Mouse (Mus musculus) heart, embryonic 13.5 days (tissue): ENCODE measurements at regions not wholly inside any gene's neighbourhood (a gene's known extent, or its start where the extent isn't known, plus 50 kb on each side); places are given as distances from the start of the nearest gene placed in this dataset.

Experiments
- ATAC-seq: fragments of 200-750 bp; cut with Nextera tagmentation; 2 replicates; pipeline ENCODE4 v1.8.0; 2017; ENCODE audit warnings: moderate TSS enrichment; ENCODE audit not compliant: insufficient number of reproducible peaks, low FRiP score, low TSS enrichment; ENCODE audit errors: extremely low read depth
- H3K27ac ChIP-seq: fragments of 300-500 bp; sonication (generic); replicated peaks from 2 replicates; pipeline ENCODE4 v1.5.1; 2015; ENCODE audit warnings: moderate library complexity, mild to moderate bottlenecking, inconsistent platforms
- H3K27me3 ChIP-seq: fragments of 300-500 bp; sonication (generic); replicated peaks from 2 replicates; pipeline ENCODE4 v1.6.1; 2015; ENCODE audit warnings: mild to moderate bottlenecking, inconsistent platforms
- H3K36me3 ChIP-seq: fragments of 300-500 bp; sonication (generic); 2 replicates; pipeline ENCODE4 v1.6.1; 2015; ENCODE audit warnings: mild to moderate bottlenecking, inconsistent platforms
- H3K4me1 ChIP-seq: fragments of 300-500 bp; sonication (generic); 2 replicates; pipeline ENCODE4 v1.6.1; 2015; ENCODE audit warnings: inconsistent platforms
- H3K4me2 ChIP-seq: fragments of 300-500 bp; sonication (generic); 2 replicates; pipeline ENCODE4 v1.6.1; 2015; ENCODE audit warnings: inconsistent platforms, mild to moderate bottlenecking, moderate library complexity
- H3K4me3 ChIP-seq: fragments of 300-500 bp; sonication (generic); 2 replicates; pipeline ENCODE4 v1.5.1; 2015; ENCODE audit warnings: moderate library complexity, mild to moderate bottlenecking, inconsistent platforms
- H3K9ac ChIP-seq: fragments of 300-500 bp; sonication (generic); 2 replicates; pipeline ENCODE4 v1.6.1; 2015; ENCODE audit warnings: inconsistent platforms, mild to moderate bottlenecking, moderate library complexity
- H3K9me3 ChIP-seq: fragments of 300-500 bp; sonication (generic); 2 replicates; pipeline ENCODE4 v1.6.1; 2016; ENCODE audit warnings: inconsistent platforms
- WGBS: fragments of 180-500 bp; shearing (Covaris S2); methylation state at CpG from one replicate; pipeline ENCODE4 v1.1.7; 2015; ENCODE audit warnings: mixed read lengths; 5-methylcytosine and 5-hydroxymethylcytosine counted together

GRCm38 (mm10) chr7:75063816-75064215, 245.2 kb downstream of the Sv2b start:
- Histone ChIP-seq H3K4me3 (no peak overlapping the region), H3K9ac (no peak overlapping the region), H3K36me3 (no peaks in the 10 kb centered on the region), H3K27me3 (no peaks in the 10 kb centered on the region), H3K27ac (no peak overlapping the region), H3K4me1 (peaks cover 5% of the 10 kb centered on the region; the same call in 1 of the 2 replicates), H3K4me2 (no peak overlapping the region), H3K9me3 (no peaks in the 10 kb centered on the region)
- no peak for ATAC-seq
- WGBS: 82% methylated on average over 2 of the region's 2 CpGs

DNA sequence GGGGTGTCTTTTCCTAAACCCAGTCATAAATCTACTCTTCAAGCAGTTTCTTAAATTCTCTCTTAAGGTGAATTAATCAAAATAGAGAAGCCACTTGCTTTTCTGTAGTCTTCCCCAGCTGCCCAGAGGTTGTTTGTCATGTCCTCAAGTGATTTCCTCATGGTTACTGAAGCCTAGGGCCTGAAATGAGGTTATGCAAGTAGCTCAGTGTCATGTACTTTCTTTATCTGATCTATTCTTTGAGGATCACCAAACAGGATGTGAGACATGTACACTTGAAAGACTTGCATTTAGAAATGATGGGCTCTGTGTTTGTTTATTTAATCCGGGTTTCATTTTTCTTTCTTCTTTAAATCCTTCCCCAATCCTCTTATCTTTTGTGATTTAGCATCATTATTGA, 258.8 kb downstream of the Sv2b start:
- no peak overlapping the region for H3K4me3 ChIP-seq
- peaks cover 30% of the 10 kb centered on the region for H3K4me1 ChIP-seq
- ATAC-seq: no peak
- H3K9ac ChIP-seq: no peak overlapping the region
- H3K36me3 ChIP-seq: no peaks in the 10 kb centered on the region
- 79% methylated on average over 1 of the region's 1 CpGs for WGBS
- no peaks in the 10 kb centered on the region for H3K27me3 ChIP-seq
- no peaks in the 10 kb centered on the region for H3K9me3 ChIP-seq
- no peak overlapping the region for H3K4me2 ChIP-seq
- H3K27ac ChIP-seq: no peak overlapping the region

GRCm38 (mm10) chr7:75049751-75050150, 259.3 kb downstream of the Sv2b start:
- Histone ChIP-seq H3K4me3 (no peak overlapping the region), H3K27me3 (no peaks in the 10 kb centered on the region), H3K9me3 (no peaks in the 10 kb centered on the region), H3K4me2 (no peak overlapping the region), H3K27ac (no peak overlapping the region), H3K36me3 (no peaks in the 10 kb centered on the region), H3K4me1 (peaks cover 30% of the 10 kb centered on the region), H3K9ac (no peak overlapping the region)
- no peak for ATAC-seq
- WGBS: 40% methylated on average over 5 of the region's 5 CpGs

DNA sequence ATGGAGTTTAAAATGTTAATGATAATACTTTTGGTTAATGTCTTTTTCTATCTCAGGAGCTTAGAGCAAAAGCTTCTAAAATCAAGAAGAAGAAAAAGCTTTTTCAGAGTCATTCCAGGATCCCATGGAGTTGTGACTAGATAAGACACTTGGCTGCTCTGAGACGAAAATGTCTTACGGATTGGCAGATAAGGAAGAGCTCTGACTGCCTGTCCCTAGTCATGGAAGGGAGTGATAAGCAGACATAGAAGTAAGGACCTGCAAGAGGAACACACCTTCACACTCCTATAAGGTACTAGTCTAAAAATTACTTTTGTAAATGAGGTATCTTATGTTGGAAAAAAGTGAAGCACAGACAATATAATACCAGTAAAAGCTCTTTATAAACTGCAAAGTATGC, 260.2 kb downstream of the Sv2b start:
- Histone ChIP-seq H3K36me3 (no peaks in the 10 kb centered on the region), H3K9me3 (no peaks in the 10 kb centered on the region), H3K27me3 (no peaks in the 10 kb centered on the region), H3K27ac (no peak overlapping the region), H3K9ac (no peak overlapping the region), H3K4me3 (no peak overlapping the region), H3K4me1 (peaks cover 30% of the 10 kb centered on the region), H3K4me2 (no peak overlapping the region)
- whole genome bisulfite sequencing: 23% methylated on average over 2 of the region's 2 CpGs
- no peak for ATAC-seq

- Histone ChIP-seq H3K4me2 (no peak overlapping the region), H3K27ac (no peak overlapping the region), H3K9ac (no peak overlapping the region), H3K4me1 (peaks cover 30% of the 10 kb centered on the region), H3K9me3 (no peaks in the 10 kb centered on the region), H3K4me3 (no peak overlapping the region), H3K36me3 (no peaks in the 10 kb centered on the region), H3K27me3 (no peaks in the 10 kb centered on the region)
- ATAC-seq: no peak
- whole genome bisulfite sequencing: 79% methylated on average over 3 of the region's 3 CpGs
These were observed 261.2 kb downstream of the Sv2b start for GRCm38 (mm10) chr7:75047827-75048226.

DNA sequence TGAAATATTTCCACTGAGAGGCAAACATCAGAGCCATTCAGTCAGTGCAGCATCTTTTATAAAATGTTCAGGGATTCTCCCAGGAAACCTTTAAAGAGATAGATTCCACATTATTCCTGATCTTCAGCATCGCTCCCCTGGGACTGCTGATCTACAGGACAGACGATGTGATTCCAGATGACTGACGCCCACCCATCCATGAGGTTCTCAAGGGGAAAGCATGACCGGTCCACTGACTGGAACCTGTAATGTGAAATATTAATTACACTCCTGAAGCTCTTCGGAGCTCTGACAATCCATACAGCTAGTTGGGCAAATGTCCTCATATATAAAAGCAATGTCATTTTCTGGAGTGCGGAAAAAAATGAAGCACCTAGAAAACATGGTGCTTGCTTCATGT, 268.2 kb downstream of the Sv2b start:
- no peaks in the 10 kb centered on the region for H3K27me3 ChIP-seq
- ATAC-seq: no peak
- H3K27ac ChIP-seq: no peak overlapping the region
- no peaks in the 10 kb centered on the region for H3K4me1 ChIP-seq
- no peaks in the 10 kb centered on the region for H3K36me3 ChIP-seq
- H3K4me3 ChIP-seq: no peak overlapping the region
- WGBS: 87% methylated on average over 6 of the region's 6 CpGs
- no peak overlapping the region for H3K4me2 ChIP-seq
- H3K9ac ChIP-seq: no peak overlapping the region
- H3K9me3 ChIP-seq: no peaks in the 10 kb centered on the region

DNA sequence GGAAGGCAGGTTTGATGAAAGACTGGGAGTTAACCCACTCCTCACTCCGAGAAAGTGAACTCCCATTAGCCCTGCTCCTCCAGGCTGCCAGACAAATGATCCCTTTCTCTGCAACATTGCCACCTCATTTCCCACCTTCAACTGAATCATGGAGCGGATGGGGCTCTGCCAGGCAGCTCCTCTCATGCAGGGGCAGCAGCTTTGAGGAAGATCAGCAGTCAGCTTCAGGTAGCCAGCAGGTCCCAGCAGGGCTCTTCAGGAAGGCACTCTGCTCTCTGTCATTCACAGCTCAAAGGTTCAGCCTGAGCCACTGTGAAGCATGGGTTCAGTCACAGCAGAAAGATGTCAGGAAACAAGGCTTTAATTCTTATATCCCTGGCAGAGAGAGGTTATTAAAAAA, 282.9 kb downstream of the Sv2b start:
- no peak overlapping the region for H3K27ac ChIP-seq
- ATAC-seq: no peak
- 28% methylated on average over 2 of the region's 2 CpGs for WGBS

GRCm38 (mm10) chr7:75021966-75022365, 287.1 kb downstream of the Sv2b start:
- 39% methylated on average over 6 of the region's 6 CpGs for WGBS
- Histone ChIP-seq H3K27me3 (no peaks in the 10 kb centered on the region), H3K27ac (no peak overlapping the region)

More for the DNA sequence above, 282.9 kb downstream of the Sv2b start:
- Histone ChIP-seq H3K4me1 (no peaks in the 10 kb centered on the region), H3K27me3 (no peaks in the 10 kb centered on the region), H3K4me3 (no peak overlapping the region), H3K4me2 (no peak overlapping the region), H3K9ac (no peak overlapping the region), H3K36me3 (no peaks in the 10 kb centered on the region), H3K9me3 (peaks cover 5% of the 10 kb centered on the region; the same call in 1 of the 2 replicates)

DNA sequence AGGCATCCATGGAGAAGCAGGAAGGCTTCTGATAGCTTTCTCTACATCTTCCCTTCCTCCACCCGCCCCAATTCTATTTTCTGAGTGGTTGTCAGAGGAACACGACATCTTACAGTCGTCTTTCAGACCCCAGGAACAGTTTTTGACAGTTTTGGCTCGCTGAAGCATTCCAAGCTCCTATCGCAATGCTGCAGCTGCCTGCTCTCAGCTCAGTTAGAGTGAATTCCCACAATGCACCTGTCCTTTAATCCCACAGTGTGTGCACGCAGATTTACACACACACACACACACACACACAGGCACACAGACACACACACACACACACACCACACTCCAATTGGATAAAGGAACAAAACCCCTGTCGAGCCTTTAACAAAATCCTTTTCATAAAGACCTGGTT, 290.4 kb downstream of the Sv2b start:
- Histone ChIP-seq H3K27ac (no peak overlapping the region), H3K4me1 (no peaks in the 10 kb centered on the region), H3K9ac (no peak overlapping the region), H3K9me3 (no peaks in the 10 kb centered on the region), H3K4me3 (no peak overlapping the region), H3K36me3 (no peaks in the 10 kb centered on the region), H3K27me3 (no peaks in the 10 kb centered on the region), H3K4me2 (no peak overlapping the region)
- no peak for ATAC-seq
- WGBS: 38% methylated on average over 7 of the region's 7 CpGs

More at GRCm38 (mm10) chr7:75021966-75022365, 287.1 kb downstream of the Sv2b start:
- Histone ChIP-seq H3K4me3 (no peak overlapping the region), H3K9me3 (no peaks in the 10 kb centered on the region), H3K4me2 (no peak overlapping the region), H3K4me1 (no peaks in the 10 kb centered on the region), H3K9ac (no peak overlapping the region), H3K36me3 (no peaks in the 10 kb centered on the region)
- no peak for ATAC-seq

DNA sequence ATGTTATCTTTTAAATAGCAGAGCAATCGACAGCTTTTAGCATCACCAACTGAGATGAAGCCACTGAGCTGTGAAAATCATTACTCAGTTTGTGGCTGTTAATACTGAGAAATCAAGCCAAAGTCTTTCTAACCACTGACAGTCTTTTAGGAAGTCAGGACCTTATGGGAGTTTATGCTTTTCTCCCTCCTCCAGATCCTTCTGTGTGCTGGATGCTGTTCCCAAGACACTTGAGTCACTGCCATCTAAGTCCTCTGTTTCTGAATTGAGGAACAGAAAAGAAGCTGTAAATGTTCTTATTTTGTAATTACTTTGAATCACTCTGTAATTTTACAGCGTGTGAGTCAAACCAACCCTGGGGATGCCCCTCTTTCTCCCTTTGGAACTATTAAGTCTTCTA, 300.6 kb downstream of the Sv2b start:
- Histone ChIP-seq H3K4me2 (no peak overlapping the region), H3K27me3 (no peaks in the 10 kb centered on the region), H3K4me3 (no peak overlapping the region), H3K27ac (no peak overlapping the region), H3K9ac (no peak overlapping the region), H3K36me3 (no peaks in the 10 kb centered on the region), H3K4me1 (no peaks in the 10 kb centered on the region), H3K9me3 (no peaks in the 10 kb centered on the region)
- ATAC-seq: no peak
- 74% methylated on average over 2 of the region's 2 CpGs for WGBS

- Histone ChIP-seq H3K27ac (no peak overlapping the region), H3K4me1 (no peaks in the 10 kb centered on the region), H3K27me3 (no peaks in the 10 kb centered on the region), H3K9me3 (no peaks in the 10 kb centered on the region), H3K9ac (no peak overlapping the region), H3K4me3 (no peak overlapping the region), H3K36me3 (no peaks in the 10 kb centered on the region), H3K4me2 (no peak overlapping the region)
- 60% methylated on average over 2 of the region's 2 CpGs for WGBS
- no peak; the same call in 1 of the 2 replicates for ATAC-seq
These were observed 318.9 kb downstream of the Sv2b start for GRCm38 (mm10) chr7:74990198-74990597.

DNA sequence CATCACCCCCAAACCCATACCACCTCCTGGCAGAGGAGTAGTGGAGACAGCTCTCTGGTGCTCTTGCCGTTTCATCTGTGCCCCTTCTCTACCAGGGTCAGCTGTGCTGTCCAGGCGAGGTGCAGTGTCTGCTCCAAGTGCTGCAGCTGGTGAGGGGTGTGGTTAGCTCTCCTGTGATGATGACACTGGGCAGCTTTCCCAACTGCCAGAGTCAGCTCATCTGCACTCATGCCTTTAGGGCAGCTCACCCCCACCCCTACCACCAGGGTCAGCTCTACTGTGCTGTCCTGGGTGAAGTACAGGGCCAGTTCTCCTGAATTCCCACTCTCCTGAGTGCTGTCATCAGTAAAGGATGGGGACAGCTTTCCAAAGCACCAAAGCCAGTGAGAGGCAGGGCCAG, 329.6 kb downstream of the Sv2b start:
- WGBS: 45% methylated on average over 2 of the region's 2 CpGs
- H3K9ac ChIP-seq: no peak overlapping the region
- H3K9me3 ChIP-seq: no peaks in the 10 kb centered on the region
- H3K4me3 ChIP-seq: no peak overlapping the region
- H3K27me3 ChIP-seq: no peaks in the 10 kb centered on the region
- no peak overlapping the region for H3K4me2 ChIP-seq
- no peak overlapping the region for H3K27ac ChIP-seq
- no peak for ATAC-seq
- no peaks in the 10 kb centered on the region for H3K36me3 ChIP-seq
- no peaks in the 10 kb centered on the region for H3K4me1 ChIP-seq
